Mouse (Mus musculus) intestine, postnatal 0 days (tissue): ENCODE results near the gene Tbc1d13. TPM values are rescaled to one million over a fixed set of nuclear protein-coding genes. Genes with fewer than 3 reads are reported as not detected.
"Not testable (repeated sequence)": the region's sequence is repeated elsewhere in the genome, so short reads cannot be mapped to it uniquely, and the experiment has no call there.

Source experiments
- ATAC-seq: fragments of 200-750 bp; cut with Nextera tagmentation; 2 replicates; pipeline ENCODE4 v1.8.0; 2017; ENCODE audit warnings: mild to moderate bottlenecking, moderate TSS enrichment, moderate library complexity
- H3K27ac ChIP-seq: fragments of 300-500 bp; sonication (generic); 2 replicates; pipeline ENCODE4 v1.5.1; 2014; ENCODE audit warnings: mild to moderate bottlenecking, low read depth, low read length, moderate library complexity
- H3K27me3 ChIP-seq: fragments of 300-500 bp; sonication (generic); replicated peaks from 2 replicates; pipeline ENCODE4 v1.6.1; 2014; ENCODE audit warnings: low read length, mixed read lengths; ENCODE audit not compliant: control insufficient read depth, insufficient read depth
- H3K36me3 ChIP-seq: fragments of 300-500 bp; sonication (generic); 2 replicates; pipeline ENCODE4 v1.6.1; 2014; ENCODE audit warnings: mild to moderate bottlenecking, moderate library complexity; ENCODE audit not compliant: control insufficient read depth, insufficient read depth
- H3K4me1 ChIP-seq: fragments of 300-500 bp; sonication (generic); replicated peaks from 2 replicates; pipeline ENCODE4 v1.6.1; 2014; ENCODE audit warnings: antibody characterized with exemption, low read length, mixed read lengths; ENCODE audit not compliant: control insufficient read depth, insufficient read depth
- H3K4me2 ChIP-seq: fragments of 300-500 bp; sonication (generic); replicated peaks from 2 replicates; pipeline ENCODE4 v1.6.1; 2014; ENCODE audit warnings: low read depth, mild to moderate bottlenecking, moderate library complexity
- H3K4me3 ChIP-seq: fragments of 300-500 bp; sonication (generic); 2 replicates; pipeline ENCODE4 v1.5.1; 2014; ENCODE audit warnings: low read depth, low read length
- H3K9ac ChIP-seq: fragments of 300-500 bp; sonication (generic); 2 replicates; pipeline ENCODE4 v1.6.1; 2014; ENCODE audit warnings: mild to moderate bottlenecking, low read depth, low read length
- H3K9me3 ChIP-seq: fragments of 300-500 bp; sonication (generic); 2 replicates; pipeline ENCODE4 v1.6.1; 2016; ENCODE audit warnings: mixed run types; ENCODE audit not compliant: control insufficient read depth
- CTCF ChIP-seq: sonication (generic); IDR thresholded peaks from 2 replicates; pipeline ENCODE4 v1.5.1; 2016; ENCODE audit warnings: low read depth, mild to moderate bottlenecking, control low read depth, antibody characterized with exemption, moderate library complexity
- WGBS: fragments of 180-500 bp; shearing (Covaris S2); extraction: QIAGEN DNeasy Blood & Tissue Kit; methylation state at CpG from one replicate; pipeline ENCODE4 v1.1.7; 2014; 5-methylcytosine and 5-hydroxymethylcytosine counted together
- polyA plus RNA-seq: library from polyadenylated mRNA; unstranded; fragments of >200 nt; fragmentation: Nextera tagmentation; extraction: Ambion mirVana; gene quantifications from 2 replicates; pipeline ENCODE4 v1.2.1, GENCODE M21; 2015

Gene Tbc1d13
- polyA plus RNA-seq, 1 experiment from 2014 or later = 5.3 TPM

GRCm38 (mm10) chr2:30171997-30172382 is 38.4 kb downstream of the Tbc1d13 start:
- Histone ChIP-seq H3K27ac (peak overlapping the region; percentile 93; the same call in 1 of the 2 replicates), H3K9me3 (0 out of 2 replicates have a peak, but pooled peaks cover 3% of the 10 kb centered on the region), H3K36me3 (peaks cover 38% of the 10 kb centered on the region), H3K27me3 (no peaks in the 10 kb centered on the region), H3K4me2 (peak overlapping the region; percentile 95), H3K9ac (peak overlapping the region; percentile 77), H3K4me3 (peak overlapping the region; percentile 73), H3K4me1 (peaks cover 7% of the 10 kb centered on the region; the same call in 1 of the 2 replicates)
- WGBS = under 1% methylated on average over 19 of the region's 19 CpGs
- TF ChIP-seq CTCF = no peak
- ATAC-seq = peak; percentile 18

GRCm38 (mm10) chr2:30173541-30174240 is 40.1 kb downstream of the Tbc1d13 start:
- TF ChIP-seq CTCF = no peak

GRCm38 (mm10) chr2:30175897-30176296 is 42.4 kb downstream of the Tbc1d13 start:
- 85% methylated on average over 8 of the region's 8 CpGs for WGBS
- Histone ChIP-seq H3K4me1 (peaks cover 7% of the 10 kb centered on the region; the same call in 1 of the 2 replicates), H3K36me3 (peaks cover 38% of the 10 kb centered on the region), H3K9me3 (no peaks in the 10 kb centered on the region), H3K4me3 (no peak overlapping the region), H3K9ac (no peak overlapping the region), H3K27me3 (no peaks in the 10 kb centered on the region), H3K27ac (no peak overlapping the region), H3K4me2 (no peak overlapping the region)
- ATAC-seq = no peak
- peak; percentile 59 for TF ChIP-seq CTCF

More at GRCm38 (mm10) chr2:30173541-30174240, 40.1 kb downstream of the Tbc1d13 start:
- H3K4me1 ChIP-seq = peaks cover 7% of the 10 kb centered on the region; the same call in 1 of the 2 replicates
- H3K4me2 ChIP-seq = no peak overlapping the region
- ATAC-seq = no peak
- H3K27ac ChIP-seq = no peak overlapping the region
- no peak overlapping the region for H3K4me3 ChIP-seq
- H3K36me3 ChIP-seq = peaks cover 38% of the 10 kb centered on the region
- H3K9me3 ChIP-seq = no peaks in the 10 kb centered on the region
- H3K9ac ChIP-seq = no peak overlapping the region
- H3K27me3 ChIP-seq = no peaks in the 10 kb centered on the region
- WGBS = 94% methylated on average over 20 of the region's 20 CpGs

GRCm38 (mm10) chr2:30176561-30176960 is 43.0 kb downstream of the Tbc1d13 start:
- Histone ChIP-seq H3K36me3 (peaks cover 38% of the 10 kb centered on the region), H3K4me3 (no peak overlapping the region), H3K27me3 (no peaks in the 10 kb centered on the region), H3K9ac (no peak overlapping the region), H3K9me3 (no peaks in the 10 kb centered on the region), H3K4me1 (peaks cover 7% of the 10 kb centered on the region; the same call in 1 of the 2 replicates), H3K4me2 (no peak overlapping the region), H3K27ac (no peak overlapping the region)
- 97% methylated on average over 2 of the region's 2 CpGs for WGBS
- ATAC-seq = no peak
- no peak for TF ChIP-seq CTCF

- Histone ChIP-seq H3K4me2 (peak within 1 kb of the TSS; percentile 66), H3K27ac (no peak within 1 kb of the TSS), H3K27me3 (no peaks in the 10 kb centered on the region), H3K4me3 (peak within 1 kb of the TSS; percentile 56), H3K9ac (peak within 1 kb of the TSS; percentile 48), H3K4me1 (no peaks in the 10 kb centered on the region; the same call in 1 of the 2 replicates), H3K36me3 (peaks cover 35% of the 10 kb centered on the region), H3K9me3 (no peaks in the 10 kb centered on the region)
- WGBS = 1% methylated on average over 52 of the region's 54 CpGs
- TF ChIP-seq CTCF = no peak
- peak; percentile 96 for ATAC-seq
Observed at GRCm38 (mm10) chr2:30177700-30178675, 44.4 kb downstream of the Tbc1d13 start, which contains the start of gene Spout1. TSS of gene Spout1 (minus strand) at chr2:30178459.

- peak; percentile 10; the same call in 1 of the 2 replicates for ATAC-seq
- 53% methylated on average over 7 of the region's 7 CpGs for WGBS
- Histone ChIP-seq H3K36me3 (peaks cover 29% of the 10 kb centered on the region), H3K4me3 (peak overlapping the region; percentile 56), H3K4me2 (peak overlapping the region; percentile 66)
- not testable (repeated sequence) for H3K27me3 ChIP-seq, H3K4me1 ChIP-seq, H3K27ac ChIP-seq, H3K9me3 ChIP-seq, H3K9ac ChIP-seq
Observed at GRCm38 (mm10) chr2:30178711-30179110, 45.2 kb downstream of the Tbc1d13 start.
